Comparison of ENCODE assay signal across 1 mouse cellular context in genomic region chr14:54429332-54430093, GRCm38 (mm10).
TF ChIP-seq lines count a peak whose summit lies in the region.

No protein-coding gene starts in this region.

TF ChIP-seq in MEL, 35 proteins besides CTCF, POLR2A, EP300 and RAD21:
- no peak for TF ChIP-seq GABPA (IDR thresholded peaks at IDR 0.05; ENCODE audit: low read depth, low read length)
- TF ChIP-seq MAX (IDR thresholded peaks at IDR 0.05; ENCODE audit: low read length): no peak
- TF ChIP-seq RCOR1 (IDR thresholded peaks at IDR 0.05; ENCODE audit: low read depth, low read length): peak; percentile 65; the same call in 1 of the 2 replicates
- no peak for TF ChIP-seq ZMIZ1 (IDR thresholded peaks at IDR 0.05; ENCODE audit: low read depth, low read length)
